Mouse (Mus musculus) colon, adult 2 months (tissue): ENCODE data around the gene Rgmb. TPM values are rescaled to one million over a fixed set of nuclear protein-coding genes. Genes with fewer than 3 reads are reported as not detected.

ENCODE experiments used
- polyA plus RNA-seq: library from polyadenylated mRNA; depleted of rRNA; stranded (reverse); fragments of >200 nt; gene quantifications from 2 replicates; pipeline ENCODE4 v1.2.3, GENCODE M21; 2012; rRNA removed

Gene Rgmb
- polyA plus RNA-seq = 190 and 214 TPM in 2 replicates

DNA sequence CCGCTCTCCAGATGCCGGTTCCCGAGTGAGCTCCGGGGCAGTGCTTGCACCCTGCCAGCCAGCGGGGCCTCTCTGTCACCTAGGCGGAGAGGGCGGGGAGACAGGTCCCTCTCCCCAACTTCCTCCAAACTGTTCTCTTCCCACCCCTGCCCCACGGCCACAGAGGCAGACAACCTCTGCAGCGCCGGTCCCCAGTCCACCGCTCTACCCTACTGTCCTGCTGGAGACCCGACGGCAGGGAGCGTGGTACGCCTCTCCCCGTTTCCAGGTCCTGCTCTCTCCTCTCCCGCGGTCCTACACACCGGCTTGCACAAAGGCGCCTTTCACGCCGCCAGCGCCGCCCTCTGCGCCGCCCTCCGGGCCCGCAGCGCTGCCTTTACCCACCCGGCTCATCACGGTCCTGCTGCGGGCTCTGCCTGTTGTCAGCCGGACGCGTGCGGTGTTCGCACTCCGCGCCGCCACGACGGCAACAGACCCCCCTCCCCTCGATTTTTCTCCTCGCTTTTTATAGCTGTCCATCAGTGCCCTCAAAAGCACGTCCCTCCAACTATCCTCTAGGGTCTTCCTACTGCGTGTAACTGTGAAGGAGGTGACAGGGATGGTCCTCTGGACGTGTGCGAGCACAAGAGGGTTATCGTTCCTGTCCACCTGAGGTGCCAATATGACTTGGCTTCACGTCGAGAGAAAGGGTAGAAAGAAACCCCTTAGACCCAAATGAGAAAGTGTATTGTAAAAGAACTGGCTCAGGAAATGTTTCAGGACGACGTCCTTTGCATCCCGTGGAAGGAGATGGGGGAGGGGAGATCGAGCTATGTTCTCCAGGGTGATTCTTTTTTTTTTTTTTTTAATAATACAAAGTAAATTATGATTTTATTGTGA lies at the start of gene Rgmb:
Gene Rgmb (minus strand): TSS at position 274 of the 879 bp plus-strand sequence.

Other genes with a start within 250 kb of the Rgmb start
- gene Chd1, start 126.1 kb downstream of the Rgmb start, polyA plus RNA-seq = 7.9 and 9.5 TPM in 2 replicates